Mouse (Mus musculus) mesoderm, embryonic 11.5 days (tissue): ENCODE data around the gene D3Ertd751e.

Experiments used
- DNase-seq: peaks from one replicate; pipeline ENCODE4 v3.0.0-alpha.2; 2012; ENCODE audit warnings: low read depth, low spot score

Gene D3Ertd751e

DNA sequence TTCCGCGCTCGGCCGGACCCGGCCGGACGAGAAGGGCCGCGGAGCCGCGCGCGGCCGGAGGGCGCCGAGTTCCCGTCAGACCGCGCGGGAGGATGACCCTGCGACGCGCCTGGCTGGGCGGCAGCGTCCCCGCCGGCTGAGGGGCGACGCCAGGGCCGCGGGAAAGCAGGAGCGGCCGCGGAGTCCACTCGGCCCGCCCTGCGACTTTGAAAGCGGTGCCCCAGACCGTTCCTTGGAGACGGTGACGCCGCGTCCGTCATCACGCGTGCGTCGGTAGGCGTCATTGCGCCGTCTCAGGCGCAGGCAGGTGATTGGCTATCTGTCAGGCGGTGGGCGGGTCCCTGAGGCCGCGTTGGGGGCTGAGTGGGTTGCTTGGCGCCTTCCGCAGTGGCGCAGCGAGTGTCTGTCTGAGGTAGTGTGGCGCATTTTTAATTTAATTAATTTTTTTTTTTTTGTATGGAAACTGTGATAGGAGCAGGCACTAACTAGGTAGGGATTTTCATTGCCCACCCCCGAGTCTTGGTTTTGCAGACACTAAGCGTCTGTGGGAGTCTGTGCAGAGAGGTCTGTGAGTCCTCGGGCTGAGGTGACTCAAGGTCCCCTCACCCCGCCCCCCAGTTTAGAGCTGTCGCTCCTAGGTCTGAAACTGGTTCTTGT is at the start of gene D3Ertd751e, which contains the start of gene Sclt1:
D3Ertd751e (plus strand) TSS at position 334 of the 657 bp plus-strand sequence.
Sclt1 (minus strand) TSS at position 237 of the 657 bp plus-strand sequence.
- DNase-seq: peak; percentile 98

DNA sequence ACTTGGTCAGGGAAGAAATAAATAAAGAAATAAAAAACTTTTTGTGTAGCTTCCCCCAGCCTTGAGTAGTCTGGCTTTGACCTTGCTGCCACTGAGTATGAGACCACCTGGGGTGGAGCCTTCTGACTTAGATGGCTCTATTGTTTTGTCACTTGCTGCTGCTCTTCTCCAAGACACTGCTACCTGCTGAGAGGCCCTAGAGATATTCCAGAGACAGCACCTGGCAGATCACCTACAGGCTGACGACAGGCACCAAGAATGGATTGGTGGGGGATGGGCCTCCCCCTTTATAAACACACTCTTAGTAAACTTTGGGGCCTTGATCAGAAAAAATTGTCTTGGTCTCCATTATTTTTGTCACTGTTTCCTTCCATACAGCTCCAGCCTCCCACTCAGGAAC is 46.7 kb upstream of the D3Ertd751e start:
- DNase-seq: no peak

DNA sequence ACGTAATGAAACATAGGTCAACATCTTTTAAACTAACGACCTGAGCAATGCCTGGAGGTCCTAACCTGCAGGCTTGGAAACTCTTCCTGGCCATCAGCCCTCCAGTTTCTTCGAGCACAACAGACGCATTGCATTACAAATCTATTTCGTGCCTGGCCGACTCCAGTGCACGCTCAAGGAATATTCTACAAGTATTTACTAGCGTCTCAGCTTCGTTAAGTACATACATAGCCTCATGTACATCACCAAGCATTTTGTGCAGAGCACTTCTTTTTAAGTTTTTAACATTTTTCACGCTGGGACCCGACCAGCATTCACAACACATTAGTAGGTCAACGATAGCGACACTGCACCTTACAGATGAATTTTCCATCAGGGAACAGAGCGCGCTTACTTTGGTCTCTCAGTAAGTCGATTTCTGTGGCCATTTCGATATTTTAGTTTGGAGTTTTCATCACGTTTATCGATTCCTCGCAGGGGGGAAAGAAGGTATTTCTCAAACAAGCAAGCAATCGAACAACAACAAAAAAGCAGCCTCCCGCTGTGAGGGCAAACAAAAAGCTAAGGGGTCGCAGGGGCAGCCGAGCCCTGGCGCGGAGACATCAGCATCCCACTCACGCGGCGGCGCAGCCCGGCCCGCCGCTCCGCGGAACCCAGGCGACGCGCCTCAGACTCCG is 672 bp upstream of the D3Ertd751e start:
- no peak for DNase-seq

- DNase-seq: no peak
Observed at GRCm38 (mm10) chr3:41743436-41743835, 1.0 kb downstream of the D3Ertd751e start.

GRCm38 (mm10) chr3:41754556-41754955 is 12.1 kb downstream of the D3Ertd751e start:
- no peak for DNase-seq

GRCm38 (mm10) chr3:41762091-41762490 is 19.7 kb downstream of the D3Ertd751e start:
- DNase-seq: no peak

DNA sequence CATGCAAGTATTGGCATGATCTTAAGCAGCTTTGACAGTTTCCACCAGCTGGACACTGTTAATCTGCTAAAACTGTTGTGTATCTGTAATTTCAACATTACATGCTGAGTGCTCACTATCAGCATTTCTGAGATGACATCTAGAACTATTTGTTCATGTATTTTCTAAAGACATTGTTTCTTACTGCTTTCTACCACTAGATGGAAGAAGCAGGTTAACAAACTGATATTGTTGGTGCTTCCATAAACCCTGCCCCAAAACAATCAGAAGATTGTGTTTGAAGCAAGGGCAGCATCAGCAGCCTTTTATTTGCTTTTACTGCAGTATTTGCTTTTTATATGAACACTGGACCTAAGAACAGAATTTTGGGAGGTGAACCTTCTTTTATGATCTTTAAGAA is 70.0 kb downstream of the D3Ertd751e start:
- DNase-seq: no peak
